Mouse (Mus musculus): ENCODE data around the gene Hils1.
A peak's percentile ranks its signal among the peaks of the same experiment; 100 is the strongest.
"Not testable (repeated sequence)": the region's sequence is repeated elsewhere in the genome, so short reads cannot be mapped to it uniquely, and the experiment has no call there.

The Hils1 gene

DNA sequence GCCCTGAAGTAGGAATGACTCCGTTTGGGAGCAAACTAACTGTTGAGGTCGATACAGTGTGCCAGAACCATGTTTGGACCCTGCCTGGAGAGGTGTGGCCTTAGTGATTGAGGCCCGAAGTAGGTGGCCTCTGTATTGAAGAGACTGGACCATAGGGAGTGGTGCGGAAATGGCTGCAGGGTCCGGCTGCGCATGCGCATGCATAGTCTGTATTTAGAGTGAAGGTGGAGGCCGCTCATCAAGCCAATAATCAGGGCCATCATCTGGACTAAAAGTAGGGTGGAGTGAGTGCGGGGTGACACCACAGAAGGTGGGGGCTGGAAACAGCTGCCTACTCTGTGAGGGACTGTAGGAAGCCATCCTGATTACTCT is 9.7 kb upstream of the Hils1 start:
- DNase-seq: no peak

DNA sequence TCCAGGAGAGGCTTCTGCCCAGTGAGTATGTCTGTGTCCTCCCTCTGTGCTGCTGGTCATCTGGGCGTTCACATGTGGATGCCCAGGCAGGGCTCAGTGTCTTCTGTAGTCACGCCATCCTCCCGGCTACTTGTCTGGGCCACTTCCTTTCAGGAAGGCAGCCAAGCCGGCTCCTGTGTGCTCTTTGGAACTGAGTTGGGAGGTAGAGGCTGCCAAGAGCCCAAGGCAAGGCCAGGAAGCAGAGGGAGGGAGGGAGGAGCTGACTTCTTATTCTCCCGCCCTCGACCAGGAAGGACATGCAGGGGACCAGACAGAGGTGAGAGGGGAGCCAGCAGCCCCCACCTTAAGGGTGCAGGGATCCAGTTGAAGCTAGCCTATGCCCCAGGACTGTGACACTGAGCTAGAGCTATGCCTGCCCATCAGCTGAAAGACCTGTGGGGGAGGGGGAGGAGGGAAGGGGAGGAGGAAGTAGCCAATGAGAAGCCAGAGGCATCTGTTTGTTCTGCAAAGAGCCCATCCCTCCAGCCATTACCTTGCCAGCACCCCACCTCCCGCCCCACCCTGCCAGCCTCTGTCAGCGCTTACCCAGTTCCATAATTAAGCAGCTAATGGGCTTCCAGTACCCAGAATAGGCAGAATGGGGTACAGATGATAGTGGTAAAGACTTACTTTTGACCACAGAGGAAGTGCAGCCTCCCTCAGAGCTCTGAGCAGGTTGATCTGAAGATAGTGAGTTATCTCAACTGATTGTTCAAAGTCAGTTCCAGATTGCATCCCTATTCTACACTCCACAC is 9.1 kb upstream of the Hils1 start:
- DNase-seq: no peak

DNA sequence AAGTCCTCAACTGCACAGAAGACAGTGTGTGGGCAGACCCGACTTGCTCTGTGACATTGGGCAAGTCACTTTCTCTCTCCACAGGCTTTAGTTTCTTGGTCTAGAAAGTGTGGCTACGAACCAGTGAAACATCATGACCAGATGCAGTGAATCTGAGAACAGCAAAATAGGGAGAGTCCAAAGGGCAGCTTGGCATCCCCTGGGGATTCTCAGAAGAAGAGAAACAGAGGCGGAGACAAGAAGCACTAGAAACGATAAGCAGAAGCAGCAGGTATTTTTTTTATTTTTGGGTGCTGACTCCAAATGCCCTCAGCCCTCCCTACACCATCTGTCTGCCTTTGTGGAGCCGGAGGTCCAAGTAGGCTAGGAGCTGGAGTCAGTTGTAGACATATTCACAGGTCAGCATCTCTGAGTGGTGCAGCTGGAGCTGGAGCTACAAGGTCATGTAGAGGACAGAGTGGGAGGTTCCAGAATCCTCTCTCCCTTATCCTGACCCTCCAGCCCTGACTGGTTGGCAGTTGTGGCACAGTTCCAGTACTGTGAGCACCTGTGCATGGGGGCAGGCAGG is 4.8 kb upstream of the Hils1 start:
- DNase-seq: no peak

DNA sequence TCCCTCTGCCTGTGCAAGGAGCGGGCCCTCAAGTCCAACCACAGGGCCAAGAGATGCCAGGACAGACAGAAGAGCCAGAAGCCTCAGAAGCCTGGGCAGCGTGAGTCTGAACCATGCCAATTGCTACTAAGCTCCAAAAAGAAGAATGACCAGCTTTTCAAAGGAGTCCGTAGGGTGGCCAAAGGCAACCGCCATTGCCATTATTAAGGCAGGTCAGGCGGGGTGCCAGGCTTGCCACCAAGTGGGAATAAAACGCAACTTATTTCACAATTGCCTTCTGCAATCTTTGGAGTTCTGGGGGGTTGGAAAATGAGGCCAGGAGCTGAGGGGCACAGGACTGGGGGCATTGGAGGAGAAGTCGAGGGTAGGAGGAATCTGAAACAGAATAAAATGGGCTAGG is 794 bp downstream of the Hils1 start:
- DNase-seq: no peak

DNA sequence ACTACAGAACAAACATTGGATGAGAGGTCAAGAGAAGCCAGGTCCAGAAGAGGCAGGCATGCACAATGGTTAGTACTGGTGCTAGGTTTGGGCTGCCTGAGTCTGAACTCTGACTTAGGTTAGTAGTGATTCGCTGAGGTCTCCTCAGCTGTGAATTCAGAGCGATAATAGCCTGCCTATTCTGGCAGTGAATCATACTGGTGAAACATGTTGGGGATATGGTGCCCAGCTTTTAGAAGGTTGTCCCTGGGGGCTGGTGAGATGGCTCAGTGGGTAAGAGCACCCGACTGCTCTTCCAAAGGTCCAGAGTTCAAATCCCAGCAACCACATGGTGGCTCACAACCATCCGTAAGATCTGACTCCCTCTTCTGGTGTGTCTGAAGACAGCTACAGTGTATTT is 2.3 kb downstream of the Hils1 start:
- not testable (repeated sequence) for DNase-seq

DNA sequence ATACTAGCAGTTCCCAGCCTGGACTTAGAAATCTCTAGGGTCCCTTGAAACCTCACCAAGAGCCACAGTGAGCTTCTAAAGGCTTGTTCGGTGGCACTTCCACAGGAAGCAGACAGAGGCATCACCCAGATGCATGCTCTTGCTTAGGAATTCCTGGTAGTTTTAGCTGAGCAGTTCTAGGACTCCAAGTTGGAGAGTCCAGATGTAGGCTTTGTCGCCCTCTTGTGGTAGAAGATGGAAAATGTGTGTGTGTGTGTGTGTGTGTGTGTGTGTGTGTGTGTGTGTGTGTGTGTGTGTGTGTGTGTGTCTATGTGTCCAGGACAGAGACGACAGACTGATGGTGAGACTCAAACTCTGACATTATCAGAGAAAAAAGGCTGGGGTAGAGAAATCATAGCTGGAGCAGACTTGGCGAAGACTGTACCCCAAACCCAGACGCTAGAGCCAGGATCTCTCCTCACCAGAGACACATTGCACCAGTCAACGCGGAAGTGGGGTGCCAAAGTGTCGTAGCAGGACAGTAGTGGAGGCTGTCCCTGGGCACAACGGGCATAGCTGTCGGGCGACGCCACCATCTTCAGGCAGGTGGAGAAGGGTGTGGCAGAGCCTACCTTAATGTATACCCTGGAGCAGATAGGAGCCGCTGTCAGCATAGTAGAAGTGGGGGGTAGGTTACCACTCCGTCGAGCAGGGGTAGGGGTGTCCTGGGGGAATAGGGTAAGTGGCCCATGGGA is 3.0 kb downstream of the Hils1 start:
- DNase-seq: no peak

DNA sequence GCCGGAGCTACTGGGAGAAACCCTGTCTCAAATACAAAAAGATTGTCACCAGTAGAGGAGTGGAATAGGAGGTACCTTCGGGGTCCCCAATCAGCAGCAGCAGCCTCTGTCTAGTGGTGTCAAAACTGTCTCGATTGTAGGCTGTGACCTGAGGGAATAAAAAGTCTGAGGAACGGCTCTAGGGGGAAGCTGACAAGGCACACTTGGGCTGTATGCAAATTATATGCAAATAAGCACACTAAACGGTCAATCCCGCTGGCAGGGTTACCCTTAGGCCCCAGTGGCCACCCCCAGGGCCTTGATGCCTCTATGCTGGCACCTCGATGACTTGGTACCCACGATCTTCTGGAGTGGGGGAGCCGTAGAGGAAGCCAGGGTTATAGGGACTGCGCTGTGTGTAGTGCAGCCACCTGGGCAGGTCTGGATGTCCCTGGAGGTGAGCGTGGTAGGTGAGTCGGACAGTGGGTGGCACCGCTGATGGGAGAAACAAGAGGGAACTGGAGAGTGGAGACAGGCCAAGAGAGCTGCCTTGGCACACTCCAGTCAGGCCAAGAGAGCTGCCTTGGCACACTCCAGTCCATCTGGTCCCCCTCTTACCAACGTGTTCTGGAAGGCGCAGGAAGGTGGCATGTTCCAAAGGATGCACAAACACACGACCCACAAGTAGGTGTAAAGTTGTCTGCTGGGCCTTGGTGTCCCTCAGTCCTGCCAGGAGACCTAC is 4.7 kb downstream of the Hils1 start:
- no peak for DNase-seq

DNA sequence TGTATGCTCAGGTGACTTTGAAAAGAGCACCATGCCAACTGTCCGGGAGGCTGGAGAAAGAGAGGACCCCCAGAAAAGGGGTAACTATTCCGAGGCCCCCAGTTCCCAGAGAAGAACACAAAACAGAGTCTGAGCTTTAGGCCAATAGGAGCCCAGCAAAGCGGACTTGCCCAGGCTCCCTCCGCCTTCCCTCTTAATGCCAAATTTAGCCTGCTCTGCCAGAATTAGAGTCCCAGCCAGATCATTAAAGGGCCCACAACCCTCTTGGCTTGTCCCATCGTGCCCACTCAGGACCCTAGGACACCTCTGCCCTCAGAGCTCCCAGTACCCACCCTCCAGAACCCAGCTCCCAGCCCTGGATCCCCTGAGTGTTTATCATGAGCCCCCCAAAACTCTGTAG is 5.5 kb downstream of the Hils1 start:
- no peak for DNase-seq

DNA sequence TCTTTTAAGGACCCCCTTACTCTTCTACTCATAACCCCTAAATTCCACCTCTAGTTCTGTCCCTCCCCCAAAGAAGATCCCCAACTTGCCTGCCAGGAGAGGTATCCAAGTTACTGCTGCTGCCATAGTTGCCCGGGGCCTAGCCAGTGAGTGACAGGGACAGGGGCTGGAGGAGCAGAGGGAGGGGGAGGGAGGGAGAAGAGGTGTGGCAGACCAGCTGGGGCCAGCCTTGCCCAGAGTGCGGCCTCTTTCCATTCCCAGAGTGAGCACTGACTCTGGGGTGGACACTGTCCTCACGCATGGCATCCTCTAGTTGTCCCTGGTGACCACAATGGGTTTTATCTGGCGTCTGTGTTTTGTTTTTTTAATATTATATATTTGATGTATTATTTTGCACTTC is 5.9 kb downstream of the Hils1 start:
- DNase-seq: no peak

DNA sequence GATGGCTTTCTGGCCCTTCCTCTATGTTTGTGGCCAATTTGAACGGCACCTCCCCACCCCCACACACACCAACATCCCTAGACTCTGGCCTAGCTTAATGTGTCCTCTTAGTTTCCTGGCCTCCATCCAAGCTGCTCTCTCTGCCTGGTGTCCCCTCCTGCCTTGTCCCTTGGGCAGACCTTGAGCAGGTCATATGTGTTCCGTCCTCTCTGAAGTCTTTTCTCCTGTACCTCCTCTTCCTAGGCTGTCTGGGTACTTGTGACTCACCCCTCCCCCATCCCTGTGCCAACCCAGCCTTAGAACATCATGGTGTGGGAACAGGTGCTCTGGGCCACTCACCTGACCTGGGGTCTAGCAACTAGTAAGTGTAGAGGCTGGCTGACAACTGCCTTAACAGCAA is 7.6 kb downstream of the Hils1 start:
- DNase-seq: no peak

DNA sequence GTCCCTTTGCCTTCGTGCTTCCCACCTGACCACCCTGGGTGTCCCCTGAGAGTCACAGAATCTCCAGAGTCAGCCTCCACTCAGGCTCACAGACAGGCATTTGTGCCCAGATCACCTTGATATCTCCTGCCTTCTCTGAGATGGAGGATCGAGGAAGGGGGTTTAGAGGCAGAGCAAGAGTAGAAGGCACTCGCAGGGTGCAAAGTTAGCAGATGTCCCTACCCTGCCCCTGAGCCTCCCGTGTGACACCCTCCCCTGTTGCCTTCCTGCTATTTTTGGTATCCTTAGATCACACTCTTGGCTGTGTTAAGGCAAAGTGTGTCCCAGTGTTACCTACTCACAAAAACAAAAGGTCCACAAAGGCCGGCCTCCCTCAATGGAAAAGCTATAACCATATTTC is 8.8 kb downstream of the Hils1 start, which contains the start of gene Sgca:
TSS of gene Sgca (minus strand) at position 129 of the 400 bp plus-strand sequence.
- DNase-seq: no peak

DNA sequence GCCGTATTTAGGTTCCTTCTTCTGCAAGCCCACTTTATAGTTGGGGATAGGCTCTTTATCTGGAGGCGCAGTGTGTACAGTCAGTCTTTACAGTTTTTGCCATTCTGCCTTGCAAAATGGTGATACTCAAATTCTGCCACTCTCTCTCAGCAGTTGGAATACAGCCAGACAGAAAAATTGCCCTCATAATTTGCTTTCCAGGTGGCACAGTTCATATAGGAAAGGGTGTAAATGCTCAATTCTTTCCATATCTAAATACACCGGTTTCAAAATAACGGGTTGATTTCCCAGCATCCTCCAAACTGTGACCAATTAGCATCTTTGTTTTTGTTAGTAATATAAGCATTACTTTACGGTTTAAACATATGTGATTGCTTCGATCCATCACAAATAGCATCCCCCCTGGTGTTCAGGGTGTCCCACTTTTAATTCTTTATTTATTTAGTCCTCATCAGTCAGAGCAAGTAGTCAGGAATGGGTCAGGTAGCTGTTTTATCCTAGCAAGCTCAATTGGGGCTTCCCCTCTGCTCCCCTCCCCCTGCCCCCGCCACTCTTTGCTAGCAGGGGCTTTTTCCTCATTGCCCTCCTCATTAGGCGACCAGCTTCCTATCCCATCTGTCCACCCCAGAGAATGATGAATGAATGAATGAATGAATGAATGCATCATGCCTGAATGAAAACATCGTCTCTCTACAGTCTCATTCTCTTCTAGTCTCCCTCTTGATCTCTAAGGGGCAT is 11.0 kb downstream of the Hils1 start:
- DNase-seq: no peak

DNA sequence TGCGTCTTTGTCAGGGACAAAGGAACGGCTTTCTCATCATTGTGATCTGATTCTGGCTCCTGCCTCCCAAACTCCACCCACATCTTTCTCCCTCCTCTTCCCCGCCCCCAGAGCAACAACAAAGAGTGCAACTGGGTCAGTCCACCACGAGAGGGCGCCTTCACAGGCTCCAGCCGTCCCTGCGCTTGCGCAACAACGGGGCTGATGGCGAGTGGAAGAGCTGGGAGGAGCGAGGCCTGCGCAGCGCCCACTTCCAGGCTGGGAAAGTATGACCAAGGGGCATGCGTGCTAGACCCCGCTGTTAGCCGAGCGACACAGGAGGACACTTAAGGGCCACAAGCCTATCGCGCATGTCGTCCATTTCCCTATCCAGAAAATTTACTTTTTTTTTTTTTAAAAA is 11.6 kb downstream of the Hils1 start:
- DNase-seq: peak; percentile 90

DNA sequence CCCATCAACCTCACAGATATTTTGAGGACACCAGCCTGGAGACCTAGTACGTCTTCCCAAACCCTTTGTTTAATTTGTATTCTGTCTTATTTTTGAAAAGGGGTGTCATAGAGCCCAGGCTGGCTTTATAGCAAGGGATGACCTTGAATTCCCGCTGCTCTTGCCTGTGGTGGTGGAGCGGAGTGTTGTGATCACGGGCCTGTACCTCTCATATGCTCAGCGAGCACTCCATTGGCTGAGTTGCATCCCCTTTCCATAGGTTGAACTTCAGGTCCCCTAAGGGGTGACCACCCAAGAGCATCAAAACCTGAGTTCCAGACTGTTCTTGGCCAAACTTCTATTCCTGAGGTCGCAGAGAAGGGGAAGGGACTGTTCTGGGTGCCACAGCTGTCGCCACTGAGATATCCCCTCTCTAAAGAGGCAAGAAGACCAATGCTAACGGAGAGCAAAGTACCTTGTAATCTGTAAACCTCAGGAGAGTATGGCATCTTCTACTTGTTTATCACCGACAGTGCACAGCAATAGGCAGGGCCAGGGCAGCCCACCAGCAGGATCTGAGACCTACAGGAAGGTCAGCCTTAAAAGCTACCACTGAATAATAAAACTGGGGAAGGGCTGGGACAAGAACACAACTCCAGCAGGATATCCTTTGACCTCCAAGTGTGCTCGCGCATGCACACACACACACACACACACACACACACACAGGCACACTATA is 12.2 kb downstream of the Hils1 start:
- DNase-seq: no peak

DNA sequence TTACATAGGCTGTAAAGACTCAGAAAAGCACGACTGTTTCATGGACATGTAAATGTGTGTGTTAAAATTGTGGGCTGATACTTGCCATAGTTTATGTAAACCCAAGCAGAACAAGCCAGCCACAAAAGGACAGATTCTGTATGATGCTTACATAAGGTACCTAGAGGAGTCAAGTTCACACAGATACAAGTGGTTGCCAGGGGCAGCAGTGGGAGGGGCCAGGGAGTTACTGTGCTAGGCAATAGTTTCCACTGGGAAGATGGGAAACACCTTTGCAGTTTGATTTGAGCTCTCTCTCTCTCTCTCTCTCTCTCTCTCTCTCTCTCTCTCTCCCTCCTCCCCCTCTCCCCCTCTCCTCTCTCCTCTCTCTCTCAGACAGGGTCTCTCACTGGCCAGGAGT is 17.7 kb downstream of the Hils1 start:
- DNase-seq: no peak

DNA sequence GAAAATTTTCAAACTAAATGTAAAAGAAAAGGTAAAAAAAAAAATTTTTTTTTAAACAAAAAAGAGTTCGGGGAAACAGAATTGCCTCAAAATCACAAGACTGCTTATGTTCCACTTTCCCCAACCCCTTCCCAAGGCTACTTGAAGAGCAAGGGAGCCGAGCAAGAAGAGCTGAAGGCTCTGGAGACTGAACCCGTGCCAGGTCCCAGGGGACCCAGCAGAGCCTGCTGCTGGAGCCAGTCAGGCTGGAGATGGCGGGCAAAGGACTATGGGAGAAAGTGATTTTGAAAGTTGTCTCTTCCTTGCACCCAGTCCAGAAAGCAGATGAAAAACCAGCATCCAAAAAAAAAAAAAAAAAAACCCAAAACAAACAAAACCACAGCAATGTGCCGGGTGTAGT is 18.4 kb downstream of the Hils1 start:
- no peak for DNase-seq

DNA sequence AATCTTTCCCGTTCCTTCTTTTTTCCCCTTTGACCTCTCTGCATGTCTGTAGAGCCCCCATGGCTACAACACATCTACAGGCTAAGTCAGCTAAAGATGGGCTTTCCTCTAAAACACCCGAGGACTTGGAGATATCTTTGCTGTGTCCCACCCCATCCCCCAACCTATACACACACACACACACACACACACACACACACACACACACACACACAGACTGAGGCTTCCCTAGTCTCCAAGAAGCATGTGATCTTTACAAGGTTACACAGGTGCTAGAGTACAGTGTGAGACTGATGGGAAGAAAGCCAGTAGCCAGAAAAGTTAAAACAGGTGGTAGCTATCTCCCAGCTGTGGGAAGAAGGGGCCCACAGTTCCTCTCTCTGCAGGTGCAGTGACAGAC is 19.0 kb downstream of the Hils1 start:
- DNase-seq: no peak

DNA sequence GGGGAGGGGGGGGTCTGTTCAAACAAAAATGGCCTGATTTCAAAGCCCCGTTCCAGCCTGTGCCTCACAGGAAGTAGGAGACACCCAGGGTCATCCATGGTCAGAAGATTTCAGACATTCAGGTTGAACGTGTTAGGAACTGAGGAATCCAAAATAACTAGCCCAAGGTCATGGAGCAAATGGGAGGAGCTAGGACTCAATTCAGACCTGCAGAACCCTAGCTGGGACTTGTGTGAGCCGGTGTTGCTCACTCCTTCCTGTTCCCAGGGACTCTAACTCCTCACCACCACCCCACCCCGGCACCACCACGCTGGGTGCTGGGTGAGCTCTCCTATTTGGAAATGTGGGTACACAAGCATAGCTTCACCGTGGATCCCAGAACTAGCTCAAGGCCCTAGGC is 19.9 kb downstream of the Hils1 start:
- DNase-seq: no peak

DNA sequence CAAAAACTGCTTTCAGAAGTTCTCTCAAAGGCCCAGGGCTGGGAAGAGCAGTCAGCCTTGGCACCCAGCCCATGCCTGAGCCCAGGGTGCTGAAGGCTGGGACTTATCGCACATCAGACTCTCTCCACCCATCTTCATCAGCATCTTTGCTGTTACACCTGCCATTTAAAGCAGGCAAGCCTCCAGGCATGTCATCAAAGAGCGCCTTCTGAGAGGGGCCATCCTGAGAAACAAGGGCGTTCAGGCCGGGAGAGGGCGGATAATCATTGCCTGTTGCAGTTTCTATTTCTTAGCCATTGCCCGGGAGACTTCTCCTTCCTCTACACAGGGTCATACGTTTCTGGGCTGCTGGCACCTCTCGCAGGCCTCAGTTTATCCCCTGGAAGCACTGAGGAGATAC is 20.5 kb downstream of the Hils1 start:
- DNase-seq: no peak

DNA sequence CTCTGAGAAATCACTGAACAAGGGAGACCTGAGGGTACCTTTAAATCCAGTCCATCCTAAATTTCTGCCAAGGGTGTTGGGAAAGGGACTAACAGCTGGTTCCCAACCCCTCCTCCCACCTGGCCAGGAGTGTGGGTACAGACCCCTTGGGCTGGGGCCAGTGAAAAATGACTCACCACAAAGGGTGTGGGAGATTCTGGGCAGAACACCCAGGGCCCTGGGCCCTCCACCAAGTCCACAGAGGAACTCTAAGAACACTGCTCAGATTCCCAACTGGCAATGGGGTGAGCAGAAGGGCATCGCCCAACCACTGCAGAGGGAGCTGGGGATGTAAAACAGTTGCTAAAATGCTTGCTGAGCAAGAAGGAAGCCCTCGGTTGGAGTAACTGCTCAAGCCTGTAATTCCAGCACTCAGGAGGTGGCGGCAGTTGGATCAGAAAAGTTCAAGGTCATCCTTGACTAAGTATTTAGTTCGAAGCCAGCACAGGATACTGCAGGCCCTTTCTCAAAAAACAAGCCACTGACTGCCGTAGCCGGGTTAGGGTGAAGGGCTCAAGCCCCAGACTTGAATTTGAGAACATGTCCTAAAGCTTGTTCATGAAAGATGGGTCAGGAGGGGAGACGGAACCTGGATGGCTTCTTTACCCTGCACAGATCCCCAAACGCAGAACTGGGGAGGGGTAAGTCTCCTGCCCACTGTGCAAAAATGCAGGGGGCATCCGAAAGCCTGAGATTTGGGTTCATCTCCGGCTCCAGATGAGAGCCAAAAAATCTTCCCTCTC is 21.6 kb downstream of the Hils1 start:
- DNase-seq: no peak

DNA sequence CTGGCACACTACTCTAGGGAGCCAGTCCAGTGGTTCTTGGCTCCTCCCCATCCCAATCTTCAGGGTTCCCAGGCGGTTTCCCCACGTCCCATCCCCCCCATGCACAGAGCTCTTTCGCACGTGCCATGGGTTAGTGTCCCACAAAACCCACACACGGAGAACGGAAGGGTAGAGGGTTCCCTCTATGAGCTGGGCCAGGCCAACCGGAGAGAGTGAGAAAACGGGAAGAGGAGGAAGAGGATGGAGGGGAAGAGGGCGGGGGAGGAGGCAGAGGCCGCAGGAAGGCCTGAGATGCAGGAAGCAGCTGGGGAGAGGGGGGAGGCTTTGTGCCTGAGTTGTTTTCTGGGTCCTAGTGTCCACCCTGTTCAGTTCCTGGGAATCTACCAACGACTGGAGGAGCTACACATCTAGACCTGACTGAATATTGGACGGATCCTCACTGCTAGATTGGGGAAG is 22.2 kb downstream of the Hils1 start:
- peak; percentile 65 to 78 for DNase-seq
